Mouse (Mus musculus) heart, embryonic 11.5 days (tissue): Measurements from ENCODE around the gene Chst12. TPM values are rescaled to one million over a fixed set of nuclear protein-coding genes. Genes with fewer than 3 reads are reported as not detected.

Experiments used
- ATAC-seq: fragments of 200-750 bp; cut with Nextera tagmentation; replicated peaks from 2 replicates; pipeline ENCODE4 v1.8.0; 2017; ENCODE audit warnings: moderate library complexity; ENCODE audit not compliant: insufficient number of reproducible peaks, low FRiP score, low TSS enrichment
- H3K27ac ChIP-seq: fragments of 300-500 bp; sonication (generic); 2 replicates; pipeline ENCODE4 v1.5.1; 2014; ENCODE audit warnings: mild to moderate bottlenecking, low read depth, low read length
- H3K27me3 ChIP-seq: fragments of 300-500 bp; sonication (generic); 2 replicates; pipeline ENCODE4 v1.6.1; 2014; ENCODE audit warnings: mild to moderate bottlenecking, low read length, mixed read lengths; ENCODE audit not compliant: control insufficient read depth, insufficient read depth
- H3K36me3 ChIP-seq: fragments of 300-500 bp; sonication (generic); 2 replicates; pipeline ENCODE4 v1.6.1; 2014; ENCODE audit warnings: mild to moderate bottlenecking, low read length, moderate library complexity, mixed read lengths; ENCODE audit not compliant: control insufficient read depth, insufficient read depth
- H3K4me1 ChIP-seq: fragments of 300-500 bp; sonication (generic); 2 replicates; pipeline ENCODE4 v1.6.1; 2014; ENCODE audit warnings: low read length; ENCODE audit not compliant: control insufficient read depth, insufficient read depth
- H3K4me2 ChIP-seq: fragments of 300-500 bp; sonication (generic); 2 replicates; pipeline ENCODE4 v1.6.1; 2014; ENCODE audit warnings: mild to moderate bottlenecking, moderate library complexity
- H3K4me3 ChIP-seq: fragments of 300-500 bp; sonication (generic); 2 replicates; pipeline ENCODE4 v1.5.1; 2014; ENCODE audit warnings: low read depth, low read length
- H3K9ac ChIP-seq: fragments of 300-500 bp; sonication (generic); 2 replicates; pipeline ENCODE4 v1.6.1; 2014; ENCODE audit warnings: mild to moderate bottlenecking, low read depth, low read length, moderate library complexity
- H3K9me3 ChIP-seq: fragments of 300-500 bp; sonication (generic); replicated peaks from 2 replicates; pipeline ENCODE4 v1.6.1; 2016; ENCODE audit warnings: low read length; ENCODE audit not compliant: control insufficient read depth
- whole genome bisulfite sequencing: fragments of 180-500 bp; shearing (Covaris S2); extraction: QIAGEN DNeasy Blood & Tissue Kit; methylation state at CpG from one replicate; pipeline ENCODE4 v1.1.7; 2014; ENCODE audit not compliant: insufficient replicate concordance; 5-methylcytosine and 5-hydroxymethylcytosine counted together
- polyA plus RNA-seq: library from polyadenylated mRNA; unstranded; fragments of >200 nt; fragmentation: Nextera tagmentation; extraction: Ambion mirVana; gene quantifications from 2 replicates; pipeline ENCODE4 v1.2.1, GENCODE M21; 2014

The Chst12 gene
- polyA plus RNA-seq, 1 experiment from 2014 or later = 17.4 TPM

- ATAC-seq = 0 out of 2 replicates have a peak, but pooled peaks have one; percentile 8
- 82% methylated on average over 4 of the region's 4 CpGs for WGBS
Observed at GRCm38 (mm10) chr5:140564896-140565295, 59.5 kb downstream of the Chst12 start, which contains the start of gene Grifin. Gene Grifin, minus strand, starts transcription at chr5:140565071.

GRCm38 (mm10) chr5:140565451-140565850 is 60.1 kb downstream of the Chst12 start:
- ATAC-seq = peak; percentile 43; the same call in 1 of the 2 replicates
- Histone ChIP-seq H3K9me3 (no peaks in the 10 kb centered on the region), H3K9ac (no peak overlapping the region), H3K27ac (no peak overlapping the region), H3K4me3 (no peak overlapping the region), H3K4me2 (no peak overlapping the region), H3K4me1 (no peaks in the 10 kb centered on the region), H3K27me3 (peaks cover 6% of the 10 kb centered on the region; the same call in 1 of the 2 replicates), H3K36me3 (no peaks in the 10 kb centered on the region)
- WGBS = 57% methylated on average over 5 of the region's 5 CpGs

More at GRCm38 (mm10) chr5:140564896-140565295, 59.5 kb downstream of the Chst12 start, which contains the start of gene Grifin:
- H3K4me2 ChIP-seq = no peak within 1 kb of the TSS
- H3K4me1 ChIP-seq = no peaks in the 10 kb centered on the region
- H3K27me3 ChIP-seq = peaks cover 6% of the 10 kb centered on the region; the same call in 1 of the 2 replicates
- H3K4me3 ChIP-seq = no peak within 1 kb of the TSS
- no peak within 1 kb of the TSS for H3K9ac ChIP-seq
- H3K27ac ChIP-seq = no peak within 1 kb of the TSS
- H3K9me3 ChIP-seq = no peaks in the 10 kb centered on the region
- no peaks in the 10 kb centered on the region for H3K36me3 ChIP-seq

- no peak for ATAC-seq
- Histone ChIP-seq H3K9me3 (no peaks in the 10 kb centered on the region), H3K9ac (no peak overlapping the region), H3K27me3 (peaks cover 6% of the 10 kb centered on the region; the same call in 1 of the 2 replicates), H3K4me3 (no peak overlapping the region), H3K4me2 (no peak overlapping the region), H3K36me3 (no peaks in the 10 kb centered on the region), H3K4me1 (no peaks in the 10 kb centered on the region), H3K27ac (no peak overlapping the region)
- WGBS = 59% methylated on average over 6 of the region's 6 CpGs
Observed at GRCm38 (mm10) chr5:140565856-140566255, 60.5 kb downstream of the Chst12 start.

DNA sequence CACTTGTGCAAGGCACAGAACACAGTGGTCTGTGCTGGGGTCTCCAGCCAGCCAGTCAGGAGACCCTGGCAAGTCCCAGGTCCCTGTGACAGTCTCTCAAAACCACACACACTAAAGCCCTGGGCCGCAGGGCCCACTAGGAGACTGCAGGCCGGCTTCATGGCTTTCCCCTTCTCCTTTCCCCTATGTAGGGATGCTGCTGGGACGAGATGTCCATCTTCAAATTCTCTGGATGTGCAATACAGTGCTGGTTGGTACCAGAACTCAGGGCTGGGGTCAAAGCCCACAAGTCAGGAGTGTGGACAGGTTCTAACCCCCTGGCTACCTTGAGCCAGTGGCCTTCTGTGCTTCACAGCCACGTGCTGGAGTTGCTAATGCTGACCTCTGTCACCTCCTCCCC is 60.9 kb downstream of the Chst12 start:
- WGBS = 69% methylated on average over 4 of the region's 4 CpGs
- no peak overlapping the region for H3K4me3 ChIP-seq
- no peaks in the 10 kb centered on the region for H3K9me3 ChIP-seq
- no peak overlapping the region for H3K4me2 ChIP-seq
- ATAC-seq = no peak
- H3K36me3 ChIP-seq = no peaks in the 10 kb centered on the region
- no peaks in the 10 kb centered on the region for H3K4me1 ChIP-seq
- no peak overlapping the region for H3K9ac ChIP-seq
- peaks cover 6% of the 10 kb centered on the region; the same call in 1 of the 2 replicates for H3K27me3 ChIP-seq
- H3K27ac ChIP-seq = no peak overlapping the region

DNA sequence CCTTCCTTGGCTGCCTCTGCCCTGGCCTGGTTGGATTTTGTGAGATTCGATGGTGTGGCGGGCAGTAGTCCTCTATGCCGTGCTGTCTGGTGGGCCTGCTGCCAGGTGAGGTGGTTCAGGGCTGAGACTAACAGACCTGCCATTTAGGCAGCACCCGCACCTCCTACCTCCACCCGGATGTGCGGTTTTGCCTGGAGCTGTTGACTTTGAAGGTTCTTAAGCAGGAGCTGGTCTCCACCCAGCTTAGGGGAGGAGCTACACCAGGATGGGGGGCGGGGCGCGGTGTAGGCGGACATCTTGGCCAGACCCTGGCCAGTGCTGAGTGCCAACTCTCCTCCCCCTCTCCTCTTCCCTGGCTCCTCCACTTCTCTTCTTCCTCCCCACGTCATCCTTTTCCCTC is 62.0 kb downstream of the Chst12 start:
- no peaks in the 10 kb centered on the region for H3K9me3 ChIP-seq
- H3K9ac ChIP-seq = no peak overlapping the region
- WGBS = 50% methylated on average over 11 of the region's 11 CpGs
- H3K36me3 ChIP-seq = no peaks in the 10 kb centered on the region
- no peak overlapping the region for H3K27ac ChIP-seq
- no peak overlapping the region for H3K4me3 ChIP-seq
- no peak overlapping the region for H3K4me2 ChIP-seq
- H3K4me1 ChIP-seq = no peaks in the 10 kb centered on the region
- no peak for ATAC-seq
- H3K27me3 ChIP-seq = peaks cover 6% of the 10 kb centered on the region; the same call in 1 of the 2 replicates

DNA sequence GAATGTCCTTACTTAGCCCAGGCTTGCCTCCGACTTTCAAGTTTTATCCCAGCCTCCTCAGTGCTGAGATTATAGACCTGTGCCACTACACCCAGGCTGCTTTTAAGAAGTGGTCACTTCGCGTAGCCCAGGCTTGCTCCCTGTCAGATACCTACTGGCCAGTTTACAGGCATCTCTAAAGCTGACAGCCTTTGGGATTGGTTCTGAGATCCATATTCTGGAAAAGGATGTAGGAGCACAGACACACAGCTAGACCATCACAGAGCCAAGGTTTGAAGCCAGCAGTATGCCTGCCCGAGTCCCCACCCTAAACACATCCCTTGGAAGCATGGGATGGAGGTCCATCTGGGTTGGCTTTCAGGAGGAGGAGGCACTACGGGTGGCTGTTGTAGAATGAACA is 62.4 kb downstream of the Chst12 start:
- ATAC-seq = no peak
- WGBS = 82% methylated on average over 5 of the region's 5 CpGs

GRCm38 (mm10) chr5:140568321-140568970 is 63.1 kb downstream of the Chst12 start:
- no peak overlapping the region for H3K27ac ChIP-seq
- no peak overlapping the region for H3K4me2 ChIP-seq
- 47% methylated on average over 10 of the region's 10 CpGs for WGBS
- no peak overlapping the region for H3K4me3 ChIP-seq
- no peak for ATAC-seq
- no peaks in the 10 kb centered on the region for H3K4me1 ChIP-seq
- H3K9me3 ChIP-seq = no peaks in the 10 kb centered on the region
- H3K27me3 ChIP-seq = peaks cover 6% of the 10 kb centered on the region; the same call in 1 of the 2 replicates
- H3K9ac ChIP-seq = no peak overlapping the region
- H3K36me3 ChIP-seq = no peaks in the 10 kb centered on the region

More for the DNA sequence above, 62.4 kb downstream of the Chst12 start:
- H3K27ac ChIP-seq = no peak overlapping the region
- no peak overlapping the region for H3K4me3 ChIP-seq
- no peaks in the 10 kb centered on the region for H3K4me1 ChIP-seq
- H3K9me3 ChIP-seq = no peaks in the 10 kb centered on the region
- H3K36me3 ChIP-seq = no peaks in the 10 kb centered on the region
- H3K9ac ChIP-seq = no peak overlapping the region
- peaks cover 6% of the 10 kb centered on the region; the same call in 1 of the 2 replicates for H3K27me3 ChIP-seq
- H3K4me2 ChIP-seq = no peak overlapping the region

- no peak overlapping the region for H3K4me2 ChIP-seq
- H3K36me3 ChIP-seq = no peaks in the 10 kb centered on the region
- H3K9ac ChIP-seq = no peak overlapping the region
- no peak for ATAC-seq
- WGBS = 75% methylated on average over 16 of the region's 16 CpGs
- no peaks in the 10 kb centered on the region for H3K9me3 ChIP-seq
- peaks cover 5% of the 10 kb centered on the region; the same call in 1 of the 2 replicates for H3K27me3 ChIP-seq
- H3K4me3 ChIP-seq = no peak overlapping the region
- no peak overlapping the region for H3K27ac ChIP-seq
- H3K4me1 ChIP-seq = no peaks in the 10 kb centered on the region
Observed at GRCm38 (mm10) chr5:140569032-140569595, 63.8 kb downstream of the Chst12 start.
